Mouse (Mus musculus) intestine, postnatal 0 days (tissue): Measurements from ENCODE around the gene Tjp3. TPM values are rescaled to one million over a fixed set of nuclear protein-coding genes. Genes with fewer than 3 reads are reported as not detected.

Source experiments
- ATAC-seq: fragments of 200-750 bp; cut with Nextera tagmentation; 2 replicates; pipeline ENCODE4 v1.8.0; 2017; ENCODE audit warnings: mild to moderate bottlenecking, moderate TSS enrichment, moderate library complexity
- H3K27ac ChIP-seq: fragments of 300-500 bp; sonication (generic); 2 replicates; pipeline ENCODE4 v1.5.1; 2014; ENCODE audit warnings: mild to moderate bottlenecking, low read depth, low read length, moderate library complexity
- H3K27me3 ChIP-seq: fragments of 300-500 bp; sonication (generic); replicated peaks from 2 replicates; pipeline ENCODE4 v1.6.1; 2014; ENCODE audit warnings: low read length, mixed read lengths; ENCODE audit not compliant: control insufficient read depth, insufficient read depth
- H3K36me3 ChIP-seq: fragments of 300-500 bp; sonication (generic); 2 replicates; pipeline ENCODE4 v1.6.1; 2014; ENCODE audit warnings: mild to moderate bottlenecking, moderate library complexity; ENCODE audit not compliant: control insufficient read depth, insufficient read depth
- H3K4me1 ChIP-seq: fragments of 300-500 bp; sonication (generic); replicated peaks from 2 replicates; pipeline ENCODE4 v1.6.1; 2014; ENCODE audit warnings: antibody characterized with exemption, low read length, mixed read lengths; ENCODE audit not compliant: control insufficient read depth, insufficient read depth
- H3K4me2 ChIP-seq: fragments of 300-500 bp; sonication (generic); replicated peaks from 2 replicates; pipeline ENCODE4 v1.6.1; 2014; ENCODE audit warnings: low read depth, mild to moderate bottlenecking, moderate library complexity
- H3K4me3 ChIP-seq: fragments of 300-500 bp; sonication (generic); 2 replicates; pipeline ENCODE4 v1.5.1; 2014; ENCODE audit warnings: low read depth, low read length
- H3K9ac ChIP-seq: fragments of 300-500 bp; sonication (generic); 2 replicates; pipeline ENCODE4 v1.6.1; 2014; ENCODE audit warnings: mild to moderate bottlenecking, low read depth, low read length
- H3K9me3 ChIP-seq: fragments of 300-500 bp; sonication (generic); 2 replicates; pipeline ENCODE4 v1.6.1; 2016; ENCODE audit warnings: mixed run types; ENCODE audit not compliant: control insufficient read depth
- CTCF ChIP-seq: sonication (generic); IDR thresholded peaks from 2 replicates; pipeline ENCODE4 v1.5.1; 2016; ENCODE audit warnings: low read depth, mild to moderate bottlenecking, control low read depth, antibody characterized with exemption, moderate library complexity
- WGBS: fragments of 180-500 bp; shearing (Covaris S2); extraction: QIAGEN DNeasy Blood & Tissue Kit; methylation state at CpG from one replicate; pipeline ENCODE4 v1.1.7; 2014; 5-methylcytosine and 5-hydroxymethylcytosine counted together
- polyA plus RNA-seq: library from polyadenylated mRNA; unstranded; fragments of >200 nt; fragmentation: Nextera tagmentation; extraction: Ambion mirVana; gene quantifications from 2 replicates; pipeline ENCODE4 v1.2.1, GENCODE M21; 2015

Gene Tjp3
- polyA plus RNA-seq, 1 experiment from 2014 or later = 43.4 TPM

GRCm38 (mm10) chr10:81301321-81301720 lies 9.9 kb upstream of the Tjp3 start:
- no peaks in the 10 kb centered on the region for H3K27me3 ChIP-seq
- H3K4me1 ChIP-seq = peaks cover 33% of the 10 kb centered on the region; the same call in 1 of the 2 replicates
- H3K27ac ChIP-seq = no peak overlapping the region
- H3K9ac ChIP-seq = no peak overlapping the region
- TF ChIP-seq CTCF = no peak
- ATAC-seq = no peak
- H3K4me2 ChIP-seq = no peak overlapping the region
- no peak overlapping the region for H3K4me3 ChIP-seq
- no peaks in the 10 kb centered on the region for H3K9me3 ChIP-seq
- peaks cover 12% of the 10 kb centered on the region for H3K36me3 ChIP-seq
- 76% methylated on average over 9 of the region's 9 CpGs for WGBS

- no peaks in the 10 kb centered on the region for H3K27me3 ChIP-seq
- H3K36me3 ChIP-seq = 0 out of 2 replicates have a peak, but pooled peaks cover 4% of the 10 kb centered on the region
- 66% methylated on average over 9 of the region's 9 CpGs for WGBS
- TF ChIP-seq CTCF = no peak
- H3K4me2 ChIP-seq = peak overlapping the region; percentile 18
- H3K4me1 ChIP-seq = peaks cover 33% of the 10 kb centered on the region; the same call in 1 of the 2 replicates
- no peaks in the 10 kb centered on the region for H3K9me3 ChIP-seq
- H3K27ac ChIP-seq = peak overlapping the region; percentile 70
- ATAC-seq = peak; percentile 50
- no peak overlapping the region for H3K4me3 ChIP-seq
- 0 out of 2 replicates have a peak overlapping the region, but pooled peaks have one; percentile 1 for H3K9ac ChIP-seq
These were observed 9.0 kb upstream of the Tjp3 start for GRCm38 (mm10) chr10:81300352-81300907.

GRCm38 (mm10) chr10:81299585-81300351 lies 8.4 kb upstream of the Tjp3 start:
- 66% methylated on average over 14 of the region's 14 CpGs for WGBS
- Histone ChIP-seq H3K9me3 (no peaks in the 10 kb centered on the region), H3K9ac (0 out of 2 replicates have a peak overlapping the region, but pooled peaks have one; percentile 1), H3K4me1 (peaks cover 33% of the 10 kb centered on the region; the same call in 1 of the 2 replicates), H3K4me3 (no peak overlapping the region), H3K27ac (peak overlapping the region; percentile 70), H3K36me3 (0 out of 2 replicates have a peak, but pooled peaks cover 4% of the 10 kb centered on the region), H3K4me2 (peak overlapping the region; percentile 18; the same call in 1 of the 2 replicates), H3K27me3 (no peaks in the 10 kb centered on the region)
- peak; percentile 46; the same call in 1 of the 2 replicates for ATAC-seq
- 0 out of 2 replicates have a peak, but pooled peaks have one; percentile 14 for TF ChIP-seq CTCF

- H3K36me3 ChIP-seq = 0 out of 2 replicates have a peak, but pooled peaks cover 4% of the 10 kb centered on the region
- H3K27ac ChIP-seq = peak overlapping the region; percentile 70; the same call in 1 of the 2 replicates
- WGBS = 87% methylated on average over 17 of the region's 17 CpGs
- no peak for TF ChIP-seq CTCF
- no peaks in the 10 kb centered on the region for H3K9me3 ChIP-seq
- no peak overlapping the region for H3K9ac ChIP-seq
- H3K4me1 ChIP-seq = peaks cover 39% of the 10 kb centered on the region
- no peak overlapping the region for H3K4me2 ChIP-seq
- no peak overlapping the region for H3K4me3 ChIP-seq
- H3K27me3 ChIP-seq = no peaks in the 10 kb centered on the region
- ATAC-seq = no peak
These were observed 7.2 kb upstream of the Tjp3 start for GRCm38 (mm10) chr10:81298369-81299100.

- no peak overlapping the region for H3K9ac ChIP-seq
- no peaks in the 10 kb centered on the region for H3K27me3 ChIP-seq
- peak overlapping the region; percentile 58; the same call in 1 of the 2 replicates for H3K27ac ChIP-seq
- 0 out of 2 replicates have a peak, but pooled peaks cover 4% of the 10 kb centered on the region for H3K36me3 ChIP-seq
- TF ChIP-seq CTCF = no peak
- 41% methylated on average over 10 of the region's 10 CpGs for WGBS
- ATAC-seq = no peak
- H3K4me3 ChIP-seq = no peak overlapping the region
- no peak overlapping the region for H3K4me2 ChIP-seq
- H3K4me1 ChIP-seq = peaks cover 34% of the 10 kb centered on the region
- H3K9me3 ChIP-seq = no peaks in the 10 kb centered on the region
These were observed 6.5 kb upstream of the Tjp3 start for GRCm38 (mm10) chr10:81297845-81298244.

- peak overlapping the region; percentile 58 for H3K27ac ChIP-seq
- peaks cover 28% of the 10 kb centered on the region for H3K4me1 ChIP-seq
- H3K4me3 ChIP-seq = no peak overlapping the region
- H3K4me2 ChIP-seq = no peak overlapping the region
- WGBS = 69% methylated on average over 6 of the region's 6 CpGs
- 0 out of 2 replicates have a peak, but pooled peaks cover 4% of the 10 kb centered on the region for H3K36me3 ChIP-seq
- ATAC-seq = no peak
- H3K9me3 ChIP-seq = no peaks in the 10 kb centered on the region
- H3K27me3 ChIP-seq = no peaks in the 10 kb centered on the region
- no peak overlapping the region for H3K9ac ChIP-seq
- no peak for TF ChIP-seq CTCF
These were observed 5.9 kb upstream of the Tjp3 start for GRCm38 (mm10) chr10:81297246-81297645.
